Mouse (Mus musculus) E14TG2a.4 (cell line): ENCODE data around the gene Gm43191.

Source experiments
- CTCF ChIP-seq: conservative IDR thresholded peaks from 2 replicates; pipeline ENCODE4 v1.5.1; 2014; ENCODE audit warnings: low read length
- NANOG ChIP-seq: IDR thresholded peaks from 2 replicates; pipeline ENCODE4 v1.6.1; 2014; ENCODE audit warnings: borderline replicate concordance, low read length, mixed read lengths
- POU5F1 ChIP-seq: IDR thresholded peaks from 2 replicates; pipeline ENCODE4 v1.6.1; 2014; ENCODE audit warnings: low read length, borderline replicate concordance

DNA sequence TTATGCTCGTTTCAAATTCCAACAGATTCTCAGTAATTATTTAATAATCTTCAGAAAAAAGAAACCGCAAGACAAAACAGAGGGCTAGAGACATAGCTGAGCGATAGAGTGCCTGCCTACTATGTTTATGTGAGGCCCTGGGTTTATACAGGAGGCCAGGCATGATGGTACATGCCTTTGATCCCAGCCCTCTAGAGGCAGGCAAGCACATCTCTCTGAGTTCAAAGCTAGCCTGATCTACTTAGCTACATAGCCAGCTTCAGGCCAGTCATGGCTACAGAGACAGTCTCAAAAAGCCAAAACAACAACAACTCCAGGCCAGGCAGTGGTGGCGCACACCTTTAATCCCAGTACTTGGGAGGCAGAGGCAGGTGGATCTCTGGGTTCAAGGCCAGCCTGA lies 20.5 kb upstream of the Gm43191 start:
- TF ChIP-seq CTCF (no peak), NANOG (no peak), POU5F1 (no peak)
